Mouse (Mus musculus) large intestine, adult 2 months (tissue): Measurements from ENCODE around the gene Zkscan8. TPM values are rescaled to one million over a fixed set of nuclear protein-coding genes. Genes with fewer than 3 reads are reported as not detected.

Experiments used
- polyA plus RNA-seq: library from polyadenylated mRNA; depleted of rRNA; stranded (reverse); fragments of >200 nt; gene quantifications from 2 replicates; pipeline ENCODE4 v1.2.3, GENCODE M21; 2012; rRNA removed

Gene Zkscan8
- polyA plus RNA-seq, 1 experiment, result 1.7 TPM

Other genes starting within 250 kb of the Zkscan8 start
- 0.53 and 1.4 TPM in 2 replicates for gene Gpx5, start 238.4 kb downstream of the Zkscan8 start, polyA plus RNA-seq
- gene Gpx6, start 219.0 kb downstream of the Zkscan8 start, polyA plus RNA-seq, result not detected in 2 replicates
- not detected in 2 replicates for gene Olfr1367, start 184.2 kb downstream of the Zkscan8 start, polyA plus RNA-seq
- gene Zscan12, start 168.3 kb downstream of the Zkscan8 start, polyA plus RNA-seq, result 0.78 and 0.86 TPM in 2 replicates
- gene Zkscan3, start 128.4 kb downstream of the Zkscan8 start, polyA plus RNA-seq, result 11.2 and 21.9 TPM in 2 replicates
- gene Pgbd1, start 90.1 kb downstream of the Zkscan8 start, polyA plus RNA-seq, result 0.27 and 0.70 TPM in 2 replicates
- gene Zscan26, start 77.4 kb downstream of the Zkscan8 start, polyA plus RNA-seq, result 8.3 and 11.0 TPM in 2 replicates
- 0.10 TPM in 1 of 2 replicates, not detected in the other for gene Nkapl, start 62.6 kb downstream of the Zkscan8 start, polyA plus RNA-seq
- 0.21 and 0.44 TPM in 2 replicates for gene Zkscan4, start 52.2 kb downstream of the Zkscan8 start, polyA plus RNA-seq
- not detected in 2 replicates for gene Gm10065, start 51.7 kb downstream of the Zkscan8 start, polyA plus RNA-seq
- gene AK157302, start 35.9 kb downstream of the Zkscan8 start, polyA plus RNA-seq, result 0.08 and 0.09 TPM in 2 replicates
- 23.7 and 33.7 TPM in 2 replicates for gene Gm11273, start 29.7 kb downstream of the Zkscan8 start, polyA plus RNA-seq
- gene Olfr1366, start 11.7 kb upstream of the Zkscan8 start, polyA plus RNA-seq, result not detected in 2 replicates
- not detected in 2 replicates for gene Olfr1535, start 28.8 kb upstream of the Zkscan8 start, polyA plus RNA-seq
- not detected in 2 replicates for gene Olfr1364, start 50.6 kb upstream of the Zkscan8 start, polyA plus RNA-seq
- not detected in 2 replicates for gene Olfr1362, start 82.9 kb upstream of the Zkscan8 start, polyA plus RNA-seq
- not detected in 2 replicates for gene Olfr11, start 111.4 kb upstream of the Zkscan8 start, polyA plus RNA-seq
- not detected in 2 replicates for gene Olfr1361, start 132.3 kb upstream of the Zkscan8 start, polyA plus RNA-seq
- gene Olfr1360, start 146.3 kb upstream of the Zkscan8 start, polyA plus RNA-seq, result not detected in 2 replicates
- not detected in 2 replicates for gene Olfr1359, start 167.0 kb upstream of the Zkscan8 start, polyA plus RNA-seq
- 14.2 and 16.3 TPM in 2 replicates for gene Hist1h2bl, start 185.0 kb upstream of the Zkscan8 start, polyA plus RNA-seq
- 23.0 and 39.3 TPM in 2 replicates for gene Hist1h2ai, start 185.3 kb upstream of the Zkscan8 start, polyA plus RNA-seq
- 33.4 and 59.9 TPM in 2 replicates for gene Hist1h3h, start 186.5 kb upstream of the Zkscan8 start, polyA plus RNA-seq
- gene Hist1h2bm, start 190.9 kb upstream of the Zkscan8 start, polyA plus RNA-seq, result 4.5 and 5.5 TPM in 2 replicates
- 3.6 and 5.5 TPM in 2 replicates for gene Hist1h4j, start 203.9 kb upstream of the Zkscan8 start, polyA plus RNA-seq
- 44.1 and 68.7 TPM in 2 replicates for gene Hist1h4k, start 219.4 kb upstream of the Zkscan8 start, polyA plus RNA-seq
- gene Hist1h2ak, start 222.7 kb upstream of the Zkscan8 start, polyA plus RNA-seq, result 14.9 and 16.4 TPM in 2 replicates
- 3.5 and 9.7 TPM in 2 replicates for gene Hist1h2bn, start 223.0 kb upstream of the Zkscan8 start, polyA plus RNA-seq
- 4.2 and 4.5 TPM in 2 replicates for gene Hist1h1b, start 249.5 kb upstream of the Zkscan8 start, polyA plus RNA-seq